Mouse (Mus musculus) lung, postnatal 14 days (tissue): ENCODE measurements around the gene Agpat2.

Experiments used
- DNase-seq: peaks from one replicate; pipeline ENCODE4 v3.0.0; 2021

The Agpat2 gene

DNA sequence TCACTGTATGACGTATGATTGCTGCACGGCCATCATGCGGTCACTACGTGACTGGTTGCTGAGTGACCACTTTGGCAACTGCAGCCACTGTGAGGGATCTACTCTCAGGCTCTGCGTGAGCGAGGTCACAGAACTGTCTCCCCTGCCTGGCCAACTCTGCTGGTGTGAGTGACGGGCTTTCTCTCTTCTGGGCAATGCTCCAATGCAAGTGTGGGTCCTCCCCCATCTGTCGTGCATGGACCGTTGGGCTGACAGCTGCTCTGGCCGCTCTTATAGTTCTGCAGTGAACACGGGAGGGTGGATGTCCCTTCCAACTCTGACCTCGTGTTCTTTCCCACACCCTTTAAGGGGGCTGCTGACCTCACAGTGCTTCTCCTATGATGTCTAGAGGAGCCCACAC, 30.8 kb downstream of the Agpat2 start:
- DNase-seq, result peak; percentile 70

GRCm38 (mm10) chr2:26571826-26572225, 32.4 kb downstream of the Agpat2 start:
- peak; percentile 73 for DNase-seq

DNA sequence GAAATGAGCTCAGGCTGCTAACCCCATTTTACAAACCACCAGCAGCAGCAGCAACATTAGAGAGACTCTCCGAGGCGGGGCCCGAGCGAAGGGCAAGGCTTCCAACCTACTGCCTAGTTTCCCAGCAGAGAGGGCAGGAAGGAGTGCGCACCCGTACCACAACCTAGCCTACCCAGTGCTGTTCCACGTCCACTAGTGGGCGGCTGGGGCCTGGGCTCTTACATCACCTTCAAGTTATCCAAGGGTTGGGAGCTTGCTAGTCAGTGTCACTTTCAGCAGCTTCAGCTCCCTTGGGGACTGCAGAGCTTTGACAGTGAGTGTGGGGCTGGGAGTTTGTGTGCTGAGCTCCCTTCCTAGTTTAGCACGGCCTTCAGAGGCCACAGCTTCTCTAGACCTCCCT, 32.8 kb downstream of the Agpat2 start:
- no peak for DNase-seq

- peak; percentile 79 for DNase-seq
Measured at GRCm38 (mm10) chr2:26570034-26570433, 34.2 kb downstream of the Agpat2 start.

DNA sequence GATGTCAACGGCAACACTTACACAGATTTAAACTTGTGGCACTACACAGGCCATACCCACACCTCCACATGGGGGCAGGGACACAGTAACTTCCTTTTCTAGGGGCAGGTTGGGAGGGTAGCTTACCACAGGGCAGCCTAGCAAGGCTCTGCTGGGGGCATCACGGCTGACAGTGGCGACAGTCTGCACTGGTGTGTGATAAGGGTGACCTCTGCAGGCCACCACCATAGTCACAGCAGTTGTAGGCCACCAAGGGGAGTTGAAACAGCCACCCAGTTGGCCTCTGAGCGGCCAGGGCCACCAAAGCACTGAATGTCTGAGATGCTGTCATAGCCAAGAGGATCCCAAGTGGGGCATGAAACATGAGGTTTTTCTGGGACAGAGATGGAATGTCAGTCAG, 38.0 kb downstream of the Agpat2 start:
- peak; percentile 70 for DNase-seq

GRCm38 (mm10) chr2:26561351-26562016, 42.7 kb downstream of the Agpat2 start:
- DNase-seq, result peak; percentile 57

DNA sequence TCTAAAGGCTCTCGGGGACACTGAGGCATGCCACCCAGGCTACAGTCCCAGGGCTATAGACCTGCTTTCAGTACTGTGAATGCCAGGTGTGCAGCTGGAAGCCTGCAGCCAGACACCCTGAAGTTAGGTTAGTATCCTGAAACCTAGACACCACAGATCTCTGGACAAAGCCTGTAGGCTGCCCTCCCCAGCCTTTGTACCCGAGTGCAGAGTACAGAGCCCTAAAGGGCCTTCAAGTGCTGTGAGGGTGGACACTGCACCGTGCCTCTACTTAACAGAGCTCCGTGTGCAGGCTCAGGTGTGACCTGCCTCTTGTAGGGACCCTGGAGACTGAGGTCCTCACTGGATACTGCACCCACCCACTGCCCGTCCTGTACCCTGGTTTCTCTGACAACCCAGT, 43.7 kb downstream of the Agpat2 start:
- DNase-seq, result no peak

DNA sequence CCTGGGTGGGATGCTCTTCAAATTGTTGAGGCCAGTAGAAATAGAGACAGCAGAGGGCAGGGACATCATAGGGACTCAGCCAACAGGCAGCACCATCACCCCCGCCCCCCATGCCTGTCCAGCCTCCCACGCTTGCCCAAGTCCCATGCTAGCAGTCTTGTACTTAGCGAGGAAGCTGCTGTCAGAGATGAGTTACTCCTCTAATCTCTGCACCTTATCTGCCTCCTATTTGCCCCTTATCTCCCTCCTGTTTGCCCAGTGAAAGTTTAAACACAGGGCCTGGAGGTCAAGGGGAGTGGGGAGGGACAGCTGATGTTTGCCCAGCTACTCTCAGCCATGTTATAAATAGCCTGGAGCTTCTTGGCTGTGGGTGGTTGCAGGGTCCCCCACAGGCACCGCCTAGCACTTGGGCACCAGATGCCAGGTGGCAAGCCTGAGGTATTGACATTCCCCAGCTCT, 47.7 kb downstream of the Agpat2 start:
- DNase-seq, result no peak

GRCm38 (mm10) chr2:26555076-26555475, 49.1 kb downstream of the Agpat2 start:
- DNase-seq, result peak; percentile 82

DNA sequence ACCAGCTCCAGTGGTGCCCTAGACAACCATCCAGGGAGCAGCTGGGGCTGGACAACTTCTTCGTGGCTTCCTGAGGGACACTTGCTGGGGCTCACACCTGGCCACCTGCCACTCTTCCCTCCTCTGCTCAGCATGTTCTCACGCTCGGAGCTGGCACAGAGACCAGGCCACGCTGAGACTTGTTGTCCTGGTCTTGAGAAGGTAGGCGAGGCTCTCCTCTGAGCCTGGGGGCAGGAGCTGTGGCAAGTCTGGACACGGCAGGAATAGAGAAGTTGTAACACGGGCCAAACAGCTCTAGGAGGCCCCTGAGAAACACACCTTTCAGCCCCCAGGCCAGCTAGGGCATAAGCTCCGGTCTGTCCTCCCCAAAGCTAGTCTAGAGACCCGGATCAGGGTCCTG, 50.3 kb downstream of the Agpat2 start:
- no peak for DNase-seq

DNA sequence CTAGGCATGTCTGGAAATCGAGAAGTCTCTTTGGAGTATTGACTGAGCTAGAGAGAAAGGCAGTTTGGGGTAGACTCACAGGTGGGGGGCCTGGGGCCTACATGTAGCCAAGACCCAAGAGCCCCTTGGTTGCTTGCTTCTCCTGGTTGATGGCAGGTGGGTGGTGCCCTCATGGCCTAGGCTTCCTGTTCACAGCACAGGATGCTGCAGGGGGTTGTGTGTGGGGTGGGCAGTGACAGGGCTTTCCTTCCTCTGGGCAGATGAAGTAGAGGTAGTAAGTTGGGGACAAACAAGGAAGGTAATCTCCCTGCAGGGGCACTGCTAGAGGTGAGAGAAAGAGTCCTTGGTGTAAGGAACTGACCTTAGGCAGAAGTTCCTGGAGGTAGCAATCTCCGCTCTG, 52.2 kb downstream of the Agpat2 start:
- DNase-seq, result no peak

GRCm38 (mm10) chr2:26551446-26551845, 52.8 kb downstream of the Agpat2 start:
- no peak for DNase-seq

GRCm38 (mm10) chr2:26550777-26551176, 53.4 kb downstream of the Agpat2 start:
- no peak for DNase-seq

DNA sequence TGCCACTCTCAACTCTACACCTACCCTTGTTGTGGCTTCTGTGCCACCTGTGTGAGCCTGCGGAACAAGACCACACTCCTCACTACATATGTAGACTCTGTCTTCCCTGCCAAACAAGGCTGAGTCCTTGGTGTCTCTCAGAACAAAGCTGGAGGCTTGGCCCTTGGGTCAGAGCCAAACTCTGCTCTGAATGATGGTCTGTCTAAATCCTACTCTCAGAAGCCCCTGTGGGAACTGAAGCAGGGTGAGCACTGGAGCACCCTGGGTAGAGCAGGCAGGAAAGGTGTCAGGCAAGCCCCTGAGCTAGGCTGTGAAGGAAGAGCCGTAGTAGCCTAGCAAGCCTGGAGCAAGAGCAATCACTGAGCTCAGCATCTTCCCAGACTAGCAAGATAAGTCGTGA, 54.0 kb downstream of the Agpat2 start:
- DNase-seq, result no peak

- peak; percentile 52 for DNase-seq
Measured at GRCm38 (mm10) chr2:26549801-26550200, 54.4 kb downstream of the Agpat2 start.

GRCm38 (mm10) chr2:26547481-26547880, 56.7 kb downstream of the Agpat2 start:
- DNase-seq, result no peak

DNA sequence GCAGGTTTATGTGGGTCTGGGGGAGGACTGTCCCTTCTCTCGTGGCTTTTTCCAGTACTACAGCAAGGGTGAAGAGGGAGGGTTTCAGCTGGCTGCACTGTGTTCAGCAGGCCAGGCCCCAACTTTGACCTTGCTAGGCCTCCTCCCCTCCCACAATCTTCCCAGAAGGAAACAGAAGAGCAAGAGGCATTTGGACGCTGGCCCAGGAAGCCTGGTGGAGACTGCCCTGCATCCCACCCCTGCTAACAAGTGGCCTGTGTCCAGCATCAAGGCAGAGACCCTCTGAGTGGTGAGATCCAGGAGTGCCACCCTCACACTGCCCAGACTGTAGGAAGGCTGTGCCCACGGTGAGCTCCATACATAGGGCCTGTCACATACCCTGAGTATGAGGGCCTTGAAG, 60.0 kb downstream of the Agpat2 start:
- DNase-seq, result peak; percentile 58

DNA sequence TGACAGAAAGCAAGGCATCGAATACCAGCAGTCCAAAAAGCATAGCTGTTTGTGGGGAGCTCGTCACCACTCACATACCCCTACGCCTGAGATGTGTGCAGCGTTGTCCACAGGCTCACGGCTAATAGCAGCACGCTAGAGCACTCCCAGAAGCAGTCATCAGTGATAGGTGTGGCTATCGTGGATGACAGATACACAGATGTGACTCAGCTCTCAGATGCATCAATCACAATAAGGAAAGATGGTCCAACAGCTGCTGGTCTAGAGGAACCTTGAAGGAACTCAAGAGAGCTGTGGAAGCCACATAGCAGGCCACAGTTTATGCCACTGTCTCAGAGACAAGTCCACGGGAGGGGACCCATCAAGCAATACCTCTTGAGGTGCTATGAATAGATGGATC, 60.4 kb downstream of the Agpat2 start:
- no peak for DNase-seq

DNA sequence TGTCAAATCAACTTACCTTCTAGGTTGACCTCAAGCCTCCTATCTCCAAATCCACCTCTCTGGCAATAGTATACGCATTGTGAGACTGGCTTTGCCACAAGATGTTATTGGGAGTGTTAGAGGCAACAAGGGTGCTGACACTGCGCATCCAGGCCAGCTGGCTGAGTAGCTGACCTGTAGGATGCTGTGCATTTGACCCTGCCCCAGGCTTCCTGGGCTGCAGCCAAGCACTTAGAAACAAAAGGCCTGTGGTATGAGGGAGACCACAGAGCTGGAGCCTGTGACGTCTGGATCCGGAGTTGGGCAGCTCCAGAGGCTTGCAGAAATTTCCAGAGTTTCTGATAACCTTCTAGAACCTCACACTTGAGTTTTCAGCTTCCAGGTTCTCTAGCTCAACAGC, 61.1 kb downstream of the Agpat2 start:
- no peak for DNase-seq
